Mouse (Mus musculus) liver, embryonic 12.5 days (tissue): ENCODE data around the gene Rab11fip4. TPM values are rescaled to one million over a fixed set of nuclear protein-coding genes. Genes with fewer than 3 reads are reported as not detected.

Source experiments
- ATAC-seq: fragments of 200-750 bp; cut with Nextera tagmentation; 2 replicates; pipeline ENCODE4 v1.8.0; 2017; ENCODE audit warnings: moderate number of reproducible peaks, mild to moderate bottlenecking, moderate library complexity
- H3K27ac ChIP-seq: fragments of 300-500 bp; sonication (generic); 2 replicates; pipeline ENCODE4 v1.5.1; 2016; ENCODE audit warnings: mild to moderate bottlenecking
- H3K27me3 ChIP-seq: fragments of 300-500 bp; sonication (generic); replicated peaks from 2 replicates; pipeline ENCODE4 v1.6.1; 2016; ENCODE audit warnings: mild to moderate bottlenecking, moderate library complexity
- H3K36me3 ChIP-seq: fragments of 300-500 bp; sonication (generic); 2 replicates; pipeline ENCODE4 v1.6.1; 2016; ENCODE audit warnings: mild to moderate bottlenecking, moderate library complexity
- H3K4me1 ChIP-seq: fragments of 300-500 bp; sonication (generic); 2 replicates; pipeline ENCODE4 v1.6.1; 2016
- H3K4me2 ChIP-seq: fragments of 300-500 bp; sonication (generic); 2 replicates; pipeline ENCODE4 v1.6.1; 2016; ENCODE audit warnings: mild to moderate bottlenecking, moderate library complexity
- H3K4me3 ChIP-seq: fragments of 300-500 bp; sonication (generic); 2 replicates; pipeline ENCODE4 v1.5.1; 2016; ENCODE audit warnings: mild to moderate bottlenecking, moderate library complexity
- H3K9ac ChIP-seq: fragments of 300-500 bp; sonication (generic); 2 replicates; pipeline ENCODE4 v1.6.1; 2016; ENCODE audit warnings: mild to moderate bottlenecking, moderate library complexity
- H3K9me3 ChIP-seq: fragments of 300-500 bp; sonication (generic); replicated peaks from 2 replicates; pipeline ENCODE4 v1.6.1; 2016; ENCODE audit warnings: mild to moderate bottlenecking, moderate library complexity
- WGBS: fragments of 180-500 bp; shearing (Covaris S2); methylation state at CpG from one replicate; pipeline ENCODE4 v1.1.7; 2016; ENCODE audit not compliant: insufficient replicate concordance; 5-methylcytosine and 5-hydroxymethylcytosine counted together
- polyA plus RNA-seq: library from polyadenylated mRNA; unstranded; fragments of >200 nt; fragmentation: Nextera tagmentation; extraction: Ambion mirVana; gene quantifications from 2 replicates; pipeline ENCODE4 v1.2.1, GENCODE M21; 2016

The Rab11fip4 gene
- polyA plus RNA-seq, 1 experiment from 2014 or later: 1.5 TPM

DNA sequence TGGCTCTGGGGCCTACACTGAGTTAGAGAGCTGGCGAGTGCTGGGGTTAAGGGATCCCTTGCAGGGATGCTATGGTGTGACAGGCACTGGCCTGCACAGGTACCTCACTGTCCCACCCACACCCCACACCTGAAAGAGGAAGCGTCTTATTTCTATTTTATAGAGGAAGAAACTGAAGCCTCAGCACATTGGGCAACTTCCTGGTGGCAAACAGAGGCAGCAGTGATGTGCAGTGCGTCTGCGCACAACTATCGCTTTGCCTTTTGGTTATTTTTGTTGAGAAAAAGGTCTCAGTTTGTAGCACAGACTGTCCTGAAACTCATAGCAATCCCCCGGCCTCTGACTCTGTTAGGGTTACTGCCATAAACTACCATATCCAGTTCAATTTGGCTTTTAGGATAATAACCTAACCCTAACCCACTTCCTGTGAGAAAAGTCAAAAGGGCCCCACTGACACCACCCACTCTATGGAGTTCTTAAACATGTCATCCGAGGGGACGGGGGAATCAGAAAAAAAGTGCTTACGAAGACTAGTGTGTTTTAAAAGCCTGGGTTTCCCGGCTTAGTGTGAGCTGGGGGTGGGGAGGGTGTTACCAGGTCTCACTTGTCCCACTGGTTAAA lies 67.3 kb downstream of the Rab11fip4 start:
- no peak overlapping the region for H3K4me2 ChIP-seq
- no peak overlapping the region for H3K27ac ChIP-seq
- no peaks in the 10 kb centered on the region for H3K9me3 ChIP-seq
- WGBS: 59% methylated on average over 10 of the region's 10 CpGs
- H3K9ac ChIP-seq: no peak overlapping the region
- ATAC-seq: no peak
- H3K36me3 ChIP-seq: no peaks in the 10 kb centered on the region
- H3K4me1 ChIP-seq: peaks cover 29% of the 10 kb centered on the region
- H3K27me3 ChIP-seq: peaks cover 37% of the 10 kb centered on the region
- H3K4me3 ChIP-seq: no peak overlapping the region

DNA sequence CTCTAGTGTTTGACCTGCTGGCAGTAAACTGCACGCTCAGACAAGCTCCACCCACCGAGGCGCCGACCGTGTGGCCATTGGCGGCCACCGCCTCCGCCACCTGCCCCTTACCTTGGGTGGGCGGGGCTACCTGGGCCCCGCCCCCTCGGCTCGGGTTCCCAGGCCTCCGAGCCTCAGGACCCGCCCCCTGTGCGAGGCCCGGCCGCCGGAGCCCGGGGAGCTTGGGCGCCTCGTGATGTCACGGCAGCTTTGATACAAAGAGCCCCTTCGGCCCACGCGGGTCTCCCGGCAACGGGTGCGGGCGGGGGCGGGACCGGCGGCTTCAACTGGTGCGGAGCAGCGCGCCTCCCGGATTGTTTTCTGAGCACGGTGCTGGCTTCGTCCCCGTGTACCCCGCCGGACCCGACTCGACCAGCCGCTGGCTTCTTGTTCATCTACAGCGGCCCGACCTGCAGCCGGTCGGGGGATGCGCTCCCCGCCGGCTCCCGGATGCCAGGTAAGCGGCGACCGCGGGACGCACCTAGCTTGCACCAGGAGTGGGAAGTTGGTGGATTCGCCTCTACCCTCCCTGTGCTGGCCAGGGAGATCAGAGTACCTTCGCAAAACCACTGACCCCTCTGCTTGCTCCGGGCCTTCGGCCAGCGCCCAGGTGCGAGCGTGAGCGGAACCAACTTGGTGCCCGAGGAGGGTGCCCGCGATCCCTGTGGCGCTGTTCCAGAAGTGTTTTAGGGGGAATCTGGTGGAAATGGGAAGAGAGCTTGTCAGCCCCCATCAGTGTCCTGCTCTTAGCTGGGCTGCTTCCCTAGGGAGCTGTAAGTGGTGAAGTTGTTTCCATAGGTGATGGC lies 69.6 kb downstream of the Rab11fip4 start:
- Histone ChIP-seq H3K4me1 (peaks cover 31% of the 10 kb centered on the region), H3K4me2 (peak overlapping the region; percentile 77), H3K27ac (no peak overlapping the region), H3K27me3 (peaks cover 45% of the 10 kb centered on the region), H3K9ac (peak overlapping the region; percentile 50), H3K4me3 (peak overlapping the region; percentile 49), H3K9me3 (no peaks in the 10 kb centered on the region), H3K36me3 (no peaks in the 10 kb centered on the region)
- 2% methylated on average over 69 of the region's 69 CpGs for WGBS
- ATAC-seq: peak; percentile 73

DNA sequence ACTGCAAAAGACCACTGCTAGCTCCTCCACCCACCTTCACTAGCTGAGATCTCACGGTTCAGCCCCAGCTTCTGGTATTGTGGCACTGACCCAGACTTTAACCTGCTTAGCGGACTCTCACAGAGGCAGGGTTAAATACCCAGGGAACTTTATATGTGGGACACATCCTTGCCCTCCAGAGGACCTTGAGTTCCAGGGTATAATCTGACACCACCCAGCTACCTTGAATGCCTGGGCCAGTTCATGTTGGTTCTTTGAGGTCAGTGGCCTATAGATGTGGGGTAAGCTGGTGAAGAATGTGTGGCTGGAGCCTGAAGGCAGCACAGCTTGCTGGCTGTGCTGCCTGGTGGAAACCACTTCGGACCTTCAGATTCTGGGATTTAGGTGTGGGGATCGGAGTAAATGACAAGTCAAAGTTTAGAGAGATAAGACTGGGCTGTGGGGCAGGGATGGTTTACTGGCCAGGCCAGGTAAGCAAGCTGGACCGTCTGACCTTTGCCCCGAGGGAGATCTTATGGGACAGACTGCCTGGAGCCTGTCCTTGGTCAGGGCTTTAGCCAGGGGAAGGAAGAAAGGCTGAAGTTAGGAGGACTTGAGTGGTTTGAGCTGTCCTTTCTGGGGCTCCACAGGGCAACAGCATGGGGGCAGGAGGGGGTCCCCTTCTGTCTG lies 71.0 kb downstream of the Rab11fip4 start:
- H3K4me1 ChIP-seq: peaks cover 36% of the 10 kb centered on the region
- ATAC-seq: no peak
- H3K36me3 ChIP-seq: no peaks in the 10 kb centered on the region
- H3K9ac ChIP-seq: no peak overlapping the region
- H3K4me2 ChIP-seq: peak overlapping the region; percentile 77; the same call in 1 of the 2 replicates
- no peaks in the 10 kb centered on the region for H3K9me3 ChIP-seq
- peaks cover 55% of the 10 kb centered on the region for H3K27me3 ChIP-seq
- H3K27ac ChIP-seq: no peak overlapping the region
- H3K4me3 ChIP-seq: no peak overlapping the region
- WGBS: 61% methylated on average over 6 of the region's 6 CpGs

DNA sequence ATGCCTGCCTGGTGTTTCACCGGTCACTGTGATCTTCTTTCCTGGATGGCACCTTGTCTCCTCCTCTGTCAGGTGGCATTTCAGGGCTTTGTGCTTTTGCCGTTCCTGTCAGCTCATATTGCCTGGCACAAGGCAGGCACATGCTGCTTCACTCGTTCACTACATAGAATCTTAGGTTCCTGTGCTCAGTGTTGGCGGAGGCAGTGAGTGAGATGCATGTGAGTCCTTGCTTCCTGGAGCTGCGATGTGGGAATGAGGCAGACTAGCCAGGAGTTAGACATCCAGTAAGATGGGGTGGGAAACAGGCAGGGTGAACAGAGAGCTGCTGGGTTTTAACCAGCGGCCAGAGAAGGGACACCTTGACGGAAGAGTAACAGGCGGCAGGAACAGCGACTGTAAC lies 72.1 kb downstream of the Rab11fip4 start:
- no peak overlapping the region for H3K27ac ChIP-seq
- WGBS: 64% methylated on average over 9 of the region's 9 CpGs
- no peak for ATAC-seq

DNA sequence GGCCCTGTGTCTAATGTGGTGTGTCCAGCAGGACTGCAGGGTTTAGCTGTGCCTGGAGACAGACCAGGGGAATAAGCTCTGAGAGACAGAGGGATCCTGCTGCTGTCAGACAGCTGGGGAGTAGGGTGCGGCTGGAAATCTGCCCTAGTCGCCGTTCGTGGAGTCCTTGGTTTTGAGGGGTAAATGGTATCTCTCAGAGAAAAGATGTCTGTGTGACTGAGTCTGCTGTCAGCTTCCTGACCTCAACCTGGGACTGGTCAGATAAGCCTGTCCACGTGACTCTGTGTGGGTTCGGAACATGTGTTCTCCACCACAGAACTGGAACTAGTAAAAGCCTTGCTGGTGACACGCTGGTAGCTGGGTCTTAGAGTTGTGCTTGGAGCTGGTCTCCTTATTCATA lies 72.6 kb downstream of the Rab11fip4 start:
- WGBS: 4% methylated on average over 7 of the region's 7 CpGs
- H3K27me3 ChIP-seq: peaks cover 55% of the 10 kb centered on the region
- no peak for ATAC-seq
- H3K4me1 ChIP-seq: peaks cover 36% of the 10 kb centered on the region
- H3K9me3 ChIP-seq: no peaks in the 10 kb centered on the region
- H3K36me3 ChIP-seq: no peaks in the 10 kb centered on the region
- no peak overlapping the region for H3K4me3 ChIP-seq
- H3K4me2 ChIP-seq: no peak overlapping the region
- H3K9ac ChIP-seq: no peak overlapping the region
- no peak overlapping the region for H3K27ac ChIP-seq

More for the DNA sequence above, 72.1 kb downstream of the Rab11fip4 start:
- Histone ChIP-seq H3K4me2 (no peak overlapping the region), H3K4me3 (no peak overlapping the region), H3K27me3 (peaks cover 55% of the 10 kb centered on the region), H3K36me3 (no peaks in the 10 kb centered on the region), H3K9me3 (no peaks in the 10 kb centered on the region), H3K9ac (no peak overlapping the region), H3K4me1 (peaks cover 36% of the 10 kb centered on the region)

DNA sequence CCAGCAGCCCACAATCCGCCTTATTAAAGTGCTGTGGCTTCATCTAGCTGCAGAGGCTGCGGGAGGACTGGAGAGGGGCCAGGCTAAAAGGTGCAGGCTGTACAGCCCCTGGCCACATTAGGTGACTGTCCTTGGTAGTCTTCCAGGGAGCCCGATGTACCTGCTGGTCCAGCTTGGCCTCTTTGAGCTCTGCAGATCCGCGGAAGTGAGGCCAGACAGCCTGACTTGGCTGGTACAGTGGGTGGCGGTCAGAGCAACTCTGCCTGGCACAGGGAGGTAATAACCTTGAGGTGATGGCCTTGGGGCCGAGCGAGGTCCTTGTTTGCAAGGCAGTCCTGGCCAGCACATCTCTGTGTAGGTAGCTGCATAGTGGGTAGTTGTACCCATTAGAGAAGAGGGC lies 75.5 kb downstream of the Rab11fip4 start:
- peaks cover 39% of the 10 kb centered on the region for H3K27me3 ChIP-seq
- H3K4me1 ChIP-seq: peaks cover 31% of the 10 kb centered on the region
- no peak overlapping the region for H3K9ac ChIP-seq
- no peaks in the 10 kb centered on the region for H3K9me3 ChIP-seq
- H3K4me2 ChIP-seq: no peak overlapping the region
- no peaks in the 10 kb centered on the region for H3K36me3 ChIP-seq
- no peak overlapping the region for H3K27ac ChIP-seq
- ATAC-seq: no peak
- no peak overlapping the region for H3K4me3 ChIP-seq
- 71% methylated on average over 8 of the region's 8 CpGs for WGBS

DNA sequence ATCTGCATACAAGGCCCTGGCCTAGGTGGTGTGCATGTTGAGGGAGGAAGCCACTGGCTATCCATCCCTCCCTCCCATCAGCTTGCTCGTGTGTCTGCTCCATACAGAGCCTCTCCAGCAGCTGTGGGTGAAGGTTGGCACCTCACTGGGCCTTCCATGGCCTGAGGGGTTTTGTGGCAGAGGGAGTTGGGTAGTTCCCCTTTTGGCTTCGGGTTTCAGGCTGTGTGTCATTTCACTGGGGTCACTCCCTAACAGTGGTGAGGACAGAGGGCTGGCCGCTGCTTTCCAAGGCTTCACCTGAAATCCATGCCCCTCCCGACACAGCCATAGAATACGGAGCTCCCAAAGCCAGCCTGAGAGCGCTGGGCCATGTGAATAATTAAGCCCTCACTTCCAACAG lies 78.2 kb downstream of the Rab11fip4 start:
- Histone ChIP-seq H3K4me2 (no peak overlapping the region), H3K4me1 (peaks cover 26% of the 10 kb centered on the region), H3K27me3 (peaks cover 12% of the 10 kb centered on the region; the same call in 1 of the 2 replicates), H3K27ac (no peak overlapping the region), H3K9me3 (no peaks in the 10 kb centered on the region), H3K4me3 (no peak overlapping the region), H3K9ac (no peak overlapping the region), H3K36me3 (no peaks in the 10 kb centered on the region)
- 49% methylated on average over 6 of the region's 6 CpGs for WGBS
- ATAC-seq: no peak

DNA sequence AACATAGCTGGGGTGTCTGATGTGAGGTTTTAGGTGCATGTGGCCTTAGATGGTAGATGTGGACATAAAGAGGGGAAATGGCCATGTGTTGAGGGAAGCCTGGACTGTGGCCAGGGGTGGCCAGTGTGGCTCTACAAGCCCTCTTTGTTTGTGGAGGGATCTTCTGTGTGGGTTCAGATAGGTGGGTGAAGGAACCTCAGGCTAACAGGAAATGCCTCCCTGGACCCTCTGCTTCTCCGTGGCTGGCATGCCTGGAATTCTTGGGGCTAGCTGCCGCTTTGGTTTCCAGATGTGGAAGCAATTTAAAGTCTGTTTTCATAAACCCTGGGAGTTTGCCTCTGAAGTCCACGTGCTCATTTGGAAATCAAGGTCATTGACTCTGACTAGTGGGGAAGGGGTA lies 78.9 kb downstream of the Rab11fip4 start:
- Histone ChIP-seq H3K36me3 (no peaks in the 10 kb centered on the region), H3K27me3 (peaks cover 17% of the 10 kb centered on the region; the same call in 1 of the 2 replicates), H3K27ac (no peak overlapping the region), H3K4me2 (no peak overlapping the region), H3K4me1 (peaks cover 32% of the 10 kb centered on the region), H3K9me3 (no peaks in the 10 kb centered on the region), H3K9ac (no peak overlapping the region), H3K4me3 (no peak overlapping the region)
- 25% methylated on average over 3 of the region's 3 CpGs for WGBS
- ATAC-seq: no peak

DNA sequence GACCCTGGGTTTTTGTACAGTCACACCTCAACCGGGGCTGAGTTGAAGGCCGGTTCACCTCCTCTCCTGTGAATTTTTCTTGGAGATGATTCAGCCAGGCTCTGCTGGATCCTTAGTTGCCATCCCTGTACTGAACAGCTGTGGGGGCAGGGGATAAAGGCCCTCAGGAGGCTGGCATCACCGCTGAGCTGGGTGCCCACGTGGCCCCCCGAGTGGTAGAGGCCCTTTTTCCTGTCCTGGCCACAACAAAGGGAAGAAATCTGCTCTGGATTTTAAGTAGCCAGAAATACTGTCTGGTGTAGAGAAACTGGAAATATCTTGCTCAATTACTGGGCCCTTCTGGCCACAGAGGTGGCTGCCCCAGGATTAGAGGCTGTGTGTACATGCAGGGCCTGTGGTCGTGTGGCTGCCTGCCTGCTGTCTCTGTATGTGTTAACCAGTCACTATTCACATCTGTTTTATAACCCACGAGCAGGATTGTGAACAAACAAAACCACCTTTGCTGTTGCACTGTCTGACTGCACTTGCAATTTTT lies 79.5 kb downstream of the Rab11fip4 start:
- no peak for ATAC-seq
- Histone ChIP-seq H3K4me2 (no peak overlapping the region), H3K36me3 (no peaks in the 10 kb centered on the region), H3K4me1 (peaks cover 32% of the 10 kb centered on the region), H3K9ac (no peak overlapping the region), H3K9me3 (no peaks in the 10 kb centered on the region), H3K4me3 (no peak overlapping the region), H3K27ac (no peak overlapping the region), H3K27me3 (peaks cover 20% of the 10 kb centered on the region; the same call in 1 of the 2 replicates)
- WGBS: 50% methylated on average over 7 of the region's 7 CpGs

DNA sequence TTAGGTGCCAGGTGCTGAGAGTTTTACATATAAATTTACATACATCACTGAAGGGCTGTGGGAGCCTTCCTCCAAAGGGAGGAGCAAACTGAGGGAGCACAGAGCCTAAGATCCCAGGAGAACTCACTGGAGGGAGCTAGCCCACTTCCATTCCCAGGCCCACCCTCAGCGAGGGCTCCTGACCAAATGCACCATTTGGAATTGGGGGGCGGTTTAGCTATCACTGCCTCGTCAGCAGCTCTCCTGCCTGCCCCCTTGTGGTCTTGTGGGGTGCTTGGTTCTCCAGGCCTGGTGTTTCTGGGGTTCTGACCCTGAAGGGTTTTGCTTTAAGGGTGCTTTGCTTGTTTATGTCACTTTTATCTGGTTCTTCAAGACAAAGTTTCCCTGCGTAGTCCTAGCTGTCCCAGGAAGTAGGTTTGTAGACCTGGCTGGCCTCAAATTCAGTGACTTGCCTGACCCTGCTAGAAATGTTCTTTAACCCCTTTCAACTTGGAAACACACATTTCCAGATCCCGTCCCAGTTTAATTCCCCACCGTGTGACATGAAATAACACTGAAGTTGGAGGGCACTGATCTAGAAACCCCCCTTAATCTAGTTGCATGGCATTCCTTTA lies 80.8 kb downstream of the Rab11fip4 start:
- Histone ChIP-seq H3K27ac (no peak overlapping the region), H3K27me3 (peaks cover 14% of the 10 kb centered on the region; the same call in 1 of the 2 replicates), H3K9me3 (no peaks in the 10 kb centered on the region), H3K9ac (no peak overlapping the region), H3K4me3 (no peak overlapping the region), H3K4me2 (no peak overlapping the region), H3K4me1 (peaks cover 28% of the 10 kb centered on the region), H3K36me3 (no peaks in the 10 kb centered on the region)
- 47% methylated on average over 6 of the region's 6 CpGs for WGBS
- no peak for ATAC-seq

DNA sequence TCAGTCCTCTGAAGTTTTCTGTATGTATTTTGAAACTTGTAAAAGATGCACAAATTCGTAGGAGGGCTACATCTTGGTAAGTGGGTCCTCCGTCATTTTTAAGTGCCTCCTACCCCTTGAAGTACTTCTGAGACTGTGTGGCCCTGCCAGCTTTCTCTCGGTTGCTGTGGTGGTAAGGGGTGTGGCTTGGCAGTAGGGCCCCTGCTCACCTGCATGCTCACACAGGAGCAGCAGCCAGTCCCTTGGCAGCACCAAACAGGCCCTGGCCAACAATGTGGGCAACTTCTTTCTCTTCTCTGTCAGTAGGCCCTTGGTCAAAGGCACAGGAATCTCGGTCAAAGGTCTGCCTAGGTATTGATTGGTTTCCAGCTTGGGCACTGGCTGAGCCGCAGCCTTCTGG lies 82.1 kb downstream of the Rab11fip4 start:
- no peak overlapping the region for H3K4me2 ChIP-seq
- H3K9ac ChIP-seq: no peak overlapping the region
- ATAC-seq: no peak
- no peak overlapping the region for H3K27ac ChIP-seq
- 60% methylated on average over 5 of the region's 5 CpGs for WGBS
- no peaks in the 10 kb centered on the region for H3K9me3 ChIP-seq
- no peak overlapping the region for H3K4me3 ChIP-seq
- H3K4me1 ChIP-seq: peaks cover 28% of the 10 kb centered on the region
- no peaks in the 10 kb centered on the region for H3K36me3 ChIP-seq
- peaks cover 14% of the 10 kb centered on the region; the same call in 1 of the 2 replicates for H3K27me3 ChIP-seq
